Comparison of ENCODE assay signal across 27 mouse cellular contexts in the genomic region with DNA sequence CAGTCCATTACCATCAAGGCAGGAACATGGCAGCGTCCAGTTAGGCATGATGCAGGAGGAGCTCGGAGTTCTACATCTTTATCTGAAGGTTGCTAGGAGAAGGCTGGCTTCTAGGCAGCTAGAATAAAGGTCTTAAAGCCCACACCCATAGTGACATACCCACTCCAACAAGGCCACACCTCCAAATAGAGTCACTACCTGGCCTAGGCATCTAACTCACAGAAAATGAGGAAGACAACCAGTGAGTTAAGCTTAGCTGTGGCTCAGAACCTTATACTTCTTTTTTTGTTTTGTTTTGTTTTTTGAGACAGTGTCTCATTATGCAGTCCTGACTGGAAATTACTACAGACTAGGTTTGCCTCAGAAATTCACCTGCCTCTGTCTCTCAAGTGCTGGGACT.
"Had no signal": no experiment of that assay in that cellular context is flagged by ENCODE, and none has a peak within 500 bp of the region (broad histone marks: within the 10 kb centered on the region; RNA-seq: fewer than 3 reads in every experiment).

No protein-coding gene starts in this region.

- H3K9me3 ChIP-seq: heart, embryonic 13.5 days; heart, embryonic 15.5 days; hindbrain, embryonic 10.5 days; hindbrain, embryonic 13.5 days; hindbrain, embryonic 15.5 days; kidney, embryonic 15.5 days; limb, embryonic 13.5 days; limb, embryonic 15.5 days; liver, embryonic 12.5 days had no signal

- ATAC-seq: hindbrain, postnatal 0 days; liver, embryonic 12.5 days had no signal

- H3K36me3 ChIP-seq: heart, embryonic 13.5 days; heart, embryonic 15.5 days; hindbrain, embryonic 10.5 days; hindbrain, embryonic 13.5 days; hindbrain, embryonic 15.5 days; kidney, embryonic 15.5 days; limb, embryonic 13.5 days; limb, embryonic 15.5 days; liver, embryonic 12.5 days had no signal

- DNase-seq: gastrocnemius, adult 2 months; gastrocnemius, postnatal 10 days; gastrocnemius, postnatal 25 days; heart, adult 2 months; heart, postnatal 14 days; heart, postnatal 4 days; kidney, adult 11 months; kidney, adult 2 months; kidney, adult 9 months; kidney, postnatal 14 days; kidney, postnatal 36 days; layer of hippocampus, adult 9-11 months; layer of hippocampus, postnatal 36 days; left cerebral cortex, postnatal 4 days had no signal

- H3K27ac ChIP-seq: gastrocnemius, adult 2 months; heart, adult 2 months; heart, embryonic 13.5 days; heart, embryonic 15.5 days; hindbrain, embryonic 10.5 days; hindbrain, embryonic 13.5 days; hindbrain, embryonic 15.5 days; hindbrain, postnatal 0 days; kidney, embryonic 15.5 days; kidney, postnatal 0 days; limb, embryonic 13.5 days; limb, embryonic 15.5 days; liver, embryonic 12.5 days; liver, embryonic 14.5 days had no signal

- H3K4me1 ChIP-seq: hindbrain, embryonic 10.5 days; hindbrain, embryonic 13.5 days; hindbrain, embryonic 15.5 days; limb, embryonic 13.5 days; limb, embryonic 15.5 days had no signal

- H3K4me3 ChIP-seq: gastrocnemius, adult 2 months; heart, adult 2 months; heart, embryonic 13.5 days; heart, embryonic 15.5 days; hindbrain, embryonic 10.5 days; hindbrain, embryonic 13.5 days; hindbrain, embryonic 15.5 days; kidney, embryonic 15.5 days; limb, embryonic 13.5 days; limb, embryonic 15.5 days; liver, embryonic 12.5 days had no signal

- H3K4me2 ChIP-seq: heart, embryonic 11.5 days; heart, embryonic 13.5 days; heart, embryonic 15.5 days; hindbrain, embryonic 13.5 days; hindbrain, embryonic 15.5 days; kidney, embryonic 15.5 days; limb, embryonic 13.5 days; limb, embryonic 15.5 days; liver, embryonic 12.5 days had no signal

- H3K9ac ChIP-seq: heart, embryonic 13.5 days; heart, embryonic 15.5 days; hindbrain, embryonic 13.5 days; hindbrain, embryonic 15.5 days; kidney, embryonic 15.5 days; limb, embryonic 13.5 days; limb, embryonic 15.5 days; liver, embryonic 12.5 days; liver, embryonic 14.5 days had no signal

- H3K27me3 ChIP-seq: heart, embryonic 13.5 days; heart, embryonic 15.5 days; hindbrain, embryonic 13.5 days; hindbrain, embryonic 15.5 days; kidney, embryonic 15.5 days; limb, embryonic 13.5 days; limb, embryonic 15.5 days; liver, embryonic 12.5 days had no signal
